Mouse (Mus musculus) lung, embryonic 16.5 days (tissue): ENCODE measurements at regions not wholly inside any gene's neighbourhood (a gene's known extent, or its start where the extent isn't known, plus 50 kb on each side); places are given as distances from the start of the nearest gene placed in this dataset.

Source experiments
- ATAC-seq: fragments of 200-750 bp; cut with Nextera tagmentation; 2 replicates; pipeline ENCODE4 v1.8.0; 2017; ENCODE audit warnings: low read depth, mild to moderate bottlenecking, moderate library complexity
- H3K27ac ChIP-seq: fragments of 300-500 bp; sonication (generic); 2 replicates; pipeline ENCODE4 v1.5.1; 2014; ENCODE audit warnings: mild to moderate bottlenecking, control low read depth, low read length
- H3K27me3 ChIP-seq: fragments of 300-500 bp; sonication (generic); 2 replicates; pipeline ENCODE4 v1.6.1; 2014; ENCODE audit warnings: low read depth, low read length, mixed read lengths; ENCODE audit not compliant: control insufficient read depth, insufficient read depth
- H3K36me3 ChIP-seq: fragments of 300-500 bp; sonication (generic); 2 replicates; pipeline ENCODE4 v1.6.1; 2014; ENCODE audit warnings: low read length; ENCODE audit not compliant: control insufficient read depth, insufficient read depth
- H3K4me1 ChIP-seq: fragments of 300-500 bp; sonication (generic); replicated peaks from 2 replicates; pipeline ENCODE4 v1.6.1; 2014; ENCODE audit warnings: low read length, mixed read lengths; ENCODE audit not compliant: control insufficient read depth, insufficient read depth
- H3K4me2 ChIP-seq: fragments of 300-500 bp; sonication (generic); 2 replicates; pipeline ENCODE4 v1.6.1; 2014; ENCODE audit warnings: low read depth, low read length, control low read depth
- H3K4me3 ChIP-seq: fragments of 300-500 bp; sonication (generic); 2 replicates; pipeline ENCODE4 v1.5.1; 2014; ENCODE audit warnings: mild to moderate bottlenecking, low read length, control low read depth
- H3K9ac ChIP-seq: fragments of 300-500 bp; sonication (generic); 2 replicates; pipeline ENCODE4 v1.6.1; 2014; ENCODE audit warnings: low read length, control low read depth
- H3K9me3 ChIP-seq: fragments of 300-500 bp; sonication (generic); 2 replicates; pipeline ENCODE4 v1.6.1; 2016; ENCODE audit warnings: low read length; ENCODE audit not compliant: control insufficient read depth
- WGBS: fragments of 180-500 bp; shearing (Covaris S2); extraction: QIAGEN DNeasy Blood & Tissue Kit; methylation state at CpG from one replicate; pipeline ENCODE4 v1.1.7; 2014; 5-methylcytosine and 5-hydroxymethylcytosine counted together

DNA sequence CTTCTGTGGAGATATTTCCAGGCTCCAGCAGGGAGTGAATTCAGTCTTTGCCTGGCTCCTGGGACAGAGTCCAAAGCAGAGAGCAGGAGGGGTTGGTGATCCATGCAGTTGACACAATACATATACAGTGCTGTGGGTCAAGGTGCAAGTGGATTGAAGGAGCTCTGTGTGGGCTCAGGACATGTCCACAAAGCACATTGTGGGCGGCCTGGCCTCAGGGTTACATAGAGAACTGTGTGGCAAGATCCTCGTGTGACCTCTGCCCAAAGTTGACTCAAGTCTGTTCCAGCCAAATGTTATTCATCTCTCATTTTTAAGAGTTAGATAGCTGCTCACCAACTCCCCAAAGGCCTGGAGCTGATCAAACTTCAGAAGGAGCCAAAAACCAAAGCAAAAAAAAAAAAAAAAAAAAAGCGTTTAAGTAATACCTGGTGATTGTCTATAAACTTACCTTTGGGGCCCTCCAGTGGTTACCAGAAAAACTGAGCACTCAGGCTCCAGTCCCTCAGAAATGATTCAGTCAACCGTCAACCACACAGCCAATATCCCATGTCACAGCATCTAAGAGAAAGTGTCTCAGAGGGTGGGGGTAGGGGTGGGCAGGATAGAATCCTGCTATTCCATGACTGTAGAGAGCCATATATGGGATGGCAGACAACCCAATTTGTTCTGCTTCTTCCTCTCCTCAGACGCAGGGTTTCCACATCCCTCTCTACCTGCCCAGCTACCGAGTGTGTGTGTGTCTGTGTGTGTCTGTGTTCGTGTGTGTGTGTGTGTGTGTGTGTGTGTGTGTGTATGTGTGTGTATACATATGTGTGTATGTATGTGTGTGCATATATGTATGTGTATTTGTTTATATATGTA lies 91.9 kb upstream of the Far2 start:
- H3K27ac ChIP-seq: no peak overlapping the region
- no peaks in the 10 kb centered on the region for H3K36me3 ChIP-seq
- H3K4me2 ChIP-seq: no peak overlapping the region
- H3K9me3 ChIP-seq: no peaks in the 10 kb centered on the region
- WGBS: 52% methylated on average over 7 of the region's 7 CpGs
- no peaks in the 10 kb centered on the region; the same call in 1 of the 2 replicates for H3K4me1 ChIP-seq
- H3K9ac ChIP-seq: no peak overlapping the region
- no peaks in the 10 kb centered on the region for H3K27me3 ChIP-seq
- peak; percentile 31; the same call in 1 of the 2 replicates for ATAC-seq
- H3K4me3 ChIP-seq: no peak overlapping the region

DNA sequence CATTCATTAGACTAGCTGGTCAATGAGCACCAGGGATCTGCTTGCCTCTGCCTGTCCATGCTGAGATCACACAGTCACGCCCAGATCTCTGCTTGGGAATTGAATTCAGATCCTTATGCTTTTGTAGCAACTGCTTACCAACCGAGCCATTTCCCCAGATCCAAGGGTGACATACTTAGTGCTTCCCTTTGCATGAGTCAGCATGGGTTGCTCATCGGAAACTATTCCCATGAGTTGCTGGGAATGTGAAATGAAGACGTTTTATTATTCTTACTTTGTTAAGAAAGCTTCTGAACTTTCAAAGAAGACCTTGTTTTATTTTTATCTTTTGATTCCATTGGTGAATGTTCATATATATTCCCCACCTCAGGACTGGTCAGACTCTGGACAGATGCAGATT lies 82.3 kb upstream of the Far2 start:
- Histone ChIP-seq H3K9ac (no peak overlapping the region), H3K36me3 (no peaks in the 10 kb centered on the region), H3K9me3 (no peaks in the 10 kb centered on the region), H3K4me1 (no peaks in the 10 kb centered on the region), H3K4me3 (no peak overlapping the region), H3K27ac (no peak overlapping the region), H3K4me2 (no peak overlapping the region), H3K27me3 (no peaks in the 10 kb centered on the region)
- 83% methylated on average over 4 of the region's 4 CpGs for WGBS
- no peak for ATAC-seq

DNA sequence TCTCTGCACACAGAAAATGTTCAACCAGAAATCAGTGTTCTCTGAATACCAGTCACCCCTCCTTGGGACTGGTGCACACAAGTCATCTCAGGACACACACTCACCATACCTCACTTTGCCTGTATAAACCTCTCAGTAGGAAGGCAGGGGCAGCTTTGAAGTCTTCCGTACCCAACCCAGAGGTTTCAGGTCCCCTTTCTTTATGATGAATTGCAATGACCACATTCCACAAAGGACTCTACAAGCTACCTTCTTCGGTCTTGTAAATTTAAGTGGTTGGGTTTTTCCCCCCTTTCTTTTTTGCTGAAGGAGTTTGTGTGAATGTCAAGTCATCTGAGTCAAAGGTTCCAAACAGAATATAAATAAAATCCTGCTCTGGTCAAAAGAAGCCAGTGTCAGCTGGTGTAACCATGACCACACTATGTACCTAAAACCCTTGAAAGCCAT lies 76.9 kb upstream of the Far2 start:
- H3K4me2 ChIP-seq: no peak overlapping the region
- WGBS: 75% methylated on average over 2 of the region's 2 CpGs
- H3K4me1 ChIP-seq: no peaks in the 10 kb centered on the region
- H3K27me3 ChIP-seq: no peaks in the 10 kb centered on the region
- H3K36me3 ChIP-seq: no peaks in the 10 kb centered on the region
- no peak overlapping the region for H3K27ac ChIP-seq
- no peak for ATAC-seq
- no peak overlapping the region for H3K4me3 ChIP-seq
- H3K9ac ChIP-seq: no peak overlapping the region
- no peaks in the 10 kb centered on the region for H3K9me3 ChIP-seq

- no peaks in the 10 kb centered on the region for H3K9me3 ChIP-seq
- no peak for ATAC-seq
- no peak overlapping the region for H3K4me3 ChIP-seq
- no peak overlapping the region for H3K27ac ChIP-seq
- no peaks in the 10 kb centered on the region for H3K27me3 ChIP-seq
- no peaks in the 10 kb centered on the region for H3K36me3 ChIP-seq
- no peak overlapping the region for H3K4me2 ChIP-seq
- H3K4me1 ChIP-seq: no peaks in the 10 kb centered on the region
- WGBS: 14% methylated on average over 1 of the region's 1 CpGs
- H3K9ac ChIP-seq: no peak overlapping the region
Observed at GRCm38 (mm10) chr6:147972552-147972951, 74.5 kb upstream of the Far2 start.

DNA sequence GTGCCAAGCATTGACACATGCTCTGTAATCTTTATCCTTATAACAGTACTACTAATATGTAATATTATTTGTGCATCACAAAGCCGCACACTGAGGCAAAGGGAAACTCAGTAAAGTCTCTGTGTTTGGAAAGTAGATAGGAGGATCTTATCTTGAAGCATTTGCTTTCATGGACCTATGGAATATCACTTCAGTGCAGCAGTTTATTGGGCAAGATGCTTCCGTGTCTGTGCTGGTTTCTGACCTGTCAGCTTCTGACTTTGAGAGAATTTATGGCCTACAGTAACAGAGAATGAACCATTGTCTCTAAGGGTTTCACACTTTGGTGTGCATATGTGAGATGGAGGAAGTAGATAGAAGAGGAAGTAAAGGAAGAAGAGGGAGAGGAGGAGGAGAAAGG lies 74.0 kb upstream of the Far2 start:
- H3K4me2 ChIP-seq: no peak overlapping the region
- H3K36me3 ChIP-seq: no peaks in the 10 kb centered on the region
- H3K27ac ChIP-seq: no peak overlapping the region
- H3K27me3 ChIP-seq: no peaks in the 10 kb centered on the region
- no peaks in the 10 kb centered on the region for H3K9me3 ChIP-seq
- ATAC-seq: no peak
- 73% methylated on average over 2 of the region's 2 CpGs for WGBS
- H3K4me3 ChIP-seq: no peak overlapping the region
- no peaks in the 10 kb centered on the region for H3K4me1 ChIP-seq
- H3K9ac ChIP-seq: no peak overlapping the region

GRCm38 (mm10) chr6:147975917-147976316 lies 71.1 kb upstream of the Far2 start:
- no peaks in the 10 kb centered on the region for H3K4me1 ChIP-seq
- ATAC-seq: no peak
- H3K4me2 ChIP-seq: no peak overlapping the region
- no peak overlapping the region for H3K4me3 ChIP-seq
- no peak overlapping the region for H3K27ac ChIP-seq
- H3K36me3 ChIP-seq: no peaks in the 10 kb centered on the region
- H3K27me3 ChIP-seq: no peaks in the 10 kb centered on the region
- 81% methylated on average over 1 of the region's 1 CpGs for WGBS
- H3K9me3 ChIP-seq: no peaks in the 10 kb centered on the region
- no peak overlapping the region for H3K9ac ChIP-seq

DNA sequence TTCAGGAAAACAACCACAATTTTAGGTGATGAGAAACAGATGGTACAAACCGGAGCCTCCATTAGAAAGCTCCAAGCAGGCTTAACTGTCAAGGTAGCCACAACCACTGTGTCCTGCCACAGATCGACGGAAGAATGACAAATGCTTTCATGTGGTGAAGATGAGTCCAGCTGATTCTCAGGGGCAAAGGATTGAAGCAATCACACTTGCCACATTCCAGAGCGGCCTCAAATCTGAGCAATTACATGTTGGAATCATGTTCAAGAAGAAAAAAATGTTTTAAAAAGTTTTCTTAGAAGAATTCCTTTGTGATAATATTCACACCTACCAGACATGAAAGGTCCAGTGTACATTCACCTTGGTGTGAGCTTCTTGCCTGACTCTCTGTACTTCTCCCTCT lies 57.7 kb upstream of the Far2 start:
- no peak for ATAC-seq
- no peak overlapping the region for H3K27ac ChIP-seq
- H3K27me3 ChIP-seq: no peaks in the 10 kb centered on the region
- 72% methylated on average over 4 of the region's 4 CpGs for WGBS
- no peaks in the 10 kb centered on the region for H3K9me3 ChIP-seq
- no peak overlapping the region for H3K4me2 ChIP-seq
- H3K4me1 ChIP-seq: no peaks in the 10 kb centered on the region
- H3K4me3 ChIP-seq: no peak overlapping the region
- no peaks in the 10 kb centered on the region for H3K36me3 ChIP-seq
- no peak overlapping the region for H3K9ac ChIP-seq
